Mouse (Mus musculus) spleen, adult 10 weeks (tissue): ENCODE results near the gene Ifitm5. TPM values are rescaled to one million over a fixed set of nuclear protein-coding genes. Genes with fewer than 3 reads are reported as not detected.

Experiments used
- polyA plus RNA-seq: library from polyadenylated mRNA; stranded (reverse); fragments of 350-450 nt; fragmentation: Illumina TruSeq; extraction: RNeasy Lipid Tissue Mini Kit (QIAGEN cat#74804); gene quantifications from one replicate; pipeline ENCODE4 v1.2.3, GENCODE M21; 2015; ENCODE audit warnings: low replicate concordance; ENCODE audit not compliant: insufficient read depth

The Ifitm5 gene
- 0.47 TPM for polyA plus RNA-seq

GRCm38 (mm10) chr7:140949824-140950530 is at the start of gene Ifitm5:
Ifitm5 (minus strand) TSS chr7:140950291.

GRCm38 (mm10) chr7:140966921-140967320 is 16.8 kb upstream of the Ifitm5 start, which contains the start of gene Ifitm1:
Ifitm1 (plus strand) TSS chr7:140967221.

GRCm38 (mm10) chr7:140955758-140956555 is 5.9 kb upstream of the Ifitm5 start, which contains the start of the genes Gm45717 and Ifitm2:
Gm45717 (minus strand) TSS chr7:140955937.
Ifitm2 (minus strand) TSS chr7:140955987.

GRCm38 (mm10) chr7:140941222-140942051 is 8.7 kb downstream of the Ifitm5 start, which contains the start of gene Pgghg:
Pgghg (plus strand) TSS chr7:140941391.

GRCm38 (mm10) chr7:140920418-140921029 is 29.6 kb downstream of the Ifitm5 start, which contains the start of gene Nlrp6:
Nlrp6 (plus strand) TSS chr7:140920902.

GRCm38 (mm10) chr7:140900220-140900619 is 49.9 kb downstream of the Ifitm5 start, which contains the start of gene Cox8b:
Cox8b (minus strand) TSS chr7:140900446.

Other genes with a start within 250 kb of the Ifitm5 start
- gene Cyp2e1, start 186.6 kb downstream of the Ifitm5 start, polyA plus RNA-seq, result 5.1 TPM
- 0.75 TPM for gene Syce1, start 162.4 kb downstream of the Ifitm5 start, polyA plus RNA-seq
- gene Zfp941, start 128.1 kb downstream of the Ifitm5 start, polyA plus RNA-seq, result not detected
- gene Urah, start 115.3 kb downstream of the Ifitm5 start, polyA plus RNA-seq, result not detected
- not detected for gene Scgb1c1, start 104.7 kb downstream of the Ifitm5 start, polyA plus RNA-seq
- not detected for gene Odf3, start 102.5 kb downstream of the Ifitm5 start, polyA plus RNA-seq
- gene Gm45785, start 94.0 kb downstream of the Ifitm5 start, polyA plus RNA-seq, result not detected
- 50.8 TPM for gene Ric8a, start 93.3 kb downstream of the Ifitm5 start, polyA plus RNA-seq
- 16.2 TPM for gene Bet1l, start 92.7 kb downstream of the Ifitm5 start, polyA plus RNA-seq
- gene Psmd13, start 68.3 kb downstream of the Ifitm5 start, polyA plus RNA-seq, result 119 TPM
- 10.2 TPM for gene Sirt3, start 68.0 kb downstream of the Ifitm5 start, polyA plus RNA-seq
- gene Cox8b, start 49.8 kb downstream of the Ifitm5 start, polyA plus RNA-seq, result not detected
- gene Nlrp6, start 29.4 kb downstream of the Ifitm5 start, polyA plus RNA-seq, result 0.07 TPM
- gene Pgghg, start 8.9 kb downstream of the Ifitm5 start, polyA plus RNA-seq, result 11.0 TPM
- not detected for gene Gm45717, start 5.6 kb upstream of the Ifitm5 start, polyA plus RNA-seq
- gene Ifitm2, start 5.7 kb upstream of the Ifitm5 start, polyA plus RNA-seq, result 142 TPM
- 72.5 TPM for gene Ifitm1, start 16.9 kb upstream of the Ifitm5 start, polyA plus RNA-seq
- gene Ifitm3, start 60.5 kb upstream of the Ifitm5 start, polyA plus RNA-seq, result 262 TPM
- gene Ifitm6, start 67.6 kb upstream of the Ifitm5 start, polyA plus RNA-seq, result 60.0 TPM
- not detected for gene Gm17387, start 78.8 kb upstream of the Ifitm5 start, polyA plus RNA-seq
- gene B4galnt4, start 110.8 kb upstream of the Ifitm5 start, polyA plus RNA-seq, result 0.21 TPM
- gene Pkp3, start 127.9 kb upstream of the Ifitm5 start, polyA plus RNA-seq, result 14.6 TPM
- gene Sigirr, start 150.3 kb upstream of the Ifitm5 start, polyA plus RNA-seq, result 22.3 TPM
- not detected for gene Ano9, start 167.5 kb upstream of the Ifitm5 start, polyA plus RNA-seq
- 20.3 TPM for gene Ptdss2, start 172.1 kb upstream of the Ifitm5 start, polyA plus RNA-seq
- 38.6 TPM for gene Rnh1, start 222.6 kb upstream of the Ifitm5 start, polyA plus RNA-seq
- gene Hras, start 243.7 kb upstream of the Ifitm5 start, polyA plus RNA-seq, result 16.9 TPM
- gene Lrrc56, start 243.9 kb upstream of the Ifitm5 start, polyA plus RNA-seq, result 1.5 TPM